Mouse (Mus musculus): ENCODE results near the gene Trappc12.

GRCm38 (mm10) chr12:28775120-28775519 lies 24.8 kb upstream of the Trappc12 start:
- no peak for TF ChIP-seq CTCF (IDR thresholded peaks at IDR 0.05; ENCODE audit: borderline replicate concordance, insufficient read depth, low read depth, low read length)
- no peak for TF ChIP-seq POLR2A (IDR thresholded peaks at IDR 0.05; ENCODE audit: borderline replicate concordance, insufficient read depth, low read length)

All from cerebellum, adult 2 months (tissue).